Mouse (Mus musculus) bone marrow macrophage, adult 2 months (primary cell): ENCODE results near the gene Sacs. TPM values are rescaled to one million over a fixed set of nuclear protein-coding genes. Genes with fewer than 3 reads are reported as not detected.
A peak's percentile ranks its signal among the peaks of the same experiment; 100 is the strongest.
"Not testable (repeated sequence)": the region's sequence is repeated elsewhere in the genome, so short reads cannot be mapped to it uniquely, and the experiment has no call there.

ENCODE experiments used
- H3K27ac ChIP-seq: 2 replicates; pipeline ENCODE4 v1.5.1; 2012; ENCODE audit warnings: low read depth, low read length; ENCODE audit not compliant: insufficient read depth
- H3K4me1 ChIP-seq: 2 replicates; pipeline ENCODE4 v1.6.1; 2012; ENCODE audit warnings: low read length; ENCODE audit not compliant: control insufficient read depth, insufficient read depth
- H3K4me3 ChIP-seq: 2 replicates; pipeline ENCODE4 v1.5.1; 2012; ENCODE audit warnings: mild to moderate bottlenecking, low read length, moderate library complexity; ENCODE audit not compliant: insufficient read depth
- CTCF ChIP-seq: IDR thresholded peaks from 2 replicates; pipeline ENCODE4 v1.5.1; 2012; ENCODE audit warnings: low read depth, mild to moderate bottlenecking, low read length, moderate library complexity
- POLR2A ChIP-seq: IDR thresholded peaks from 2 replicates; pipeline ENCODE4 v1.6.1; 2012; ENCODE audit warnings: mild to moderate bottlenecking, low read depth, low read length, borderline replicate concordance
- polyA plus RNA-seq: library from polyadenylated mRNA; stranded (reverse); fragments of >200 nt; gene quantifications from 2 replicates; pipeline ENCODE4 v1.2.4, GENCODE M21; 2012; ENCODE audit not compliant: missing spikeins, insufficient read depth, insufficient read length

The Sacs gene
- polyA plus RNA-seq, result 3.6 and 4.1 TPM in 2 replicates

- Histone ChIP-seq H3K27ac (no peak within 1 kb of the TSS), H3K4me1 (no peaks in the 10 kb centered on the region), H3K4me3 (no peak within 1 kb of the TSS)
- TF ChIP-seq CTCF (no peak), POLR2A (no peak)
Observed at GRCm38 (mm10) chr14:61137994-61138726, at the start of gene Sacs. Gene Sacs (plus strand): TSS chr14:61138457.

GRCm38 (mm10) chr14:61090955-61091354, 47.3 kb upstream of the Sacs start:
- no peak overlapping the region for H3K4me3 ChIP-seq
- no peak for TF ChIP-seq POLR2A
- no peak for TF ChIP-seq CTCF
- H3K4me1 ChIP-seq, result no peaks in the 10 kb centered on the region
- no peak overlapping the region for H3K27ac ChIP-seq

- TF ChIP-seq CTCF (no peak), POLR2A (no peak)
- Histone ChIP-seq H3K27ac (no peak overlapping the region), H3K4me3 (no peak overlapping the region), H3K4me1 (no peaks in the 10 kb centered on the region)
Observed at GRCm38 (mm10) chr14:61092073-61092472, 46.2 kb upstream of the Sacs start.

- TF ChIP-seq CTCF (no peak), POLR2A (no peak)
- H3K27ac ChIP-seq, result no peak overlapping the region
- H3K4me1 ChIP-seq, result no peaks in the 10 kb centered on the region
- H3K4me3 ChIP-seq, result no peak overlapping the region
Observed at GRCm38 (mm10) chr14:61097974-61098625, 40.2 kb upstream of the Sacs start.

- no peak overlapping the region for H3K27ac ChIP-seq
- TF ChIP-seq POLR2A (no peak), CTCF (no peak)
- no peaks in the 10 kb centered on the region for H3K4me1 ChIP-seq
- H3K4me3 ChIP-seq, result no peak overlapping the region
Observed at GRCm38 (mm10) chr14:61100736-61101135, 37.5 kb upstream of the Sacs start.

GRCm38 (mm10) chr14:61106404-61106803, 31.9 kb upstream of the Sacs start:
- H3K27ac ChIP-seq, result no peak overlapping the region
- H3K4me1 ChIP-seq, result no peaks in the 10 kb centered on the region
- TF ChIP-seq POLR2A (no peak), CTCF (no peak)
- H3K4me3 ChIP-seq, result no peak overlapping the region

DNA sequence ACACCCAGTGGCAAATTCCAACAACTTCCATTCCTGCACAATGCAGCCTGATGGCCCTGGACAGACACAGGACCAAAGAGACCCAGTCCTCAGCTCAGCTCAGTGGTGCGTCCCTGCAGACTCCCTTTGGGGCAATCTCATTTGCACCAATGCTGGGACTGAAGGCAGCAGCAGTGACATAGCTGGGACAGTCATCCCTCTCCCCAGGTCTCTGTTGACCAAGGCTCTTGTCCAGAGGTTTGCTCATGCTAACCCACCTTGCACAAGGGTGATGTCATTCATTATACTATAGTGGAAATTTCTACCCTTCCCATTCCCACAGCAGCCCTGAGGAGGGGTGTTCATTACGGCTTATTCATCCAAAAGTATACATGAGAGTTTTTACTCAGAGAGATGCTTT, 29.6 kb upstream of the Sacs start:
- no peak overlapping the region for H3K4me3 ChIP-seq
- no peak overlapping the region for H3K27ac ChIP-seq
- H3K4me1 ChIP-seq, result no peaks in the 10 kb centered on the region
- TF ChIP-seq POLR2A, result no peak
- TF ChIP-seq CTCF, result no peak

- TF ChIP-seq CTCF, result peak; percentile 78
- TF ChIP-seq POLR2A, result no peak
- Histone ChIP-seq H3K4me1 (no peaks in the 10 kb centered on the region), H3K4me3 (no peak overlapping the region), H3K27ac (no peak overlapping the region)
Observed at GRCm38 (mm10) chr14:61112404-61112803, 25.9 kb upstream of the Sacs start.

DNA sequence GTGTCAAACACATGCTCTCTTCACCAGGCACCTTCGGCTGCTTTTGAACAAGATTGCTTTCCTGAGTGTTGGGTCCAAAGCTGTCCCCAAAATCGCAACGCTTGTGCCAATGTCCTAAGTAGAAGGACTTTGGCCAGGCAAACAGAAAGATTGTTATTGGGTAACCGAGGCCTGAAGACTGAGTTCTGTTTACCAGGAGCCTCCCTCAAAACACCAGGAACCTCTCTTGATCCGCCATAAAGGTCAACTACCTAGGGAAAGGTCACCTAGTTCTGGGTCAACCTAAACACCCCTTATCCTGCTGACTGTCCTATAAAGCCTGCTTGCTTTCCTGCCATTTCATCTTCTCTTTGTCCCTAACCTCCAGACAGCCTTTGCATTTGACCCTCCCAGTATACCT, 13.5 kb upstream of the Sacs start:
- TF ChIP-seq POLR2A (no peak), CTCF (no peak)
- Histone ChIP-seq H3K27ac (no peak overlapping the region), H3K4me1 (no peaks in the 10 kb centered on the region), H3K4me3 (no peak overlapping the region)

DNA sequence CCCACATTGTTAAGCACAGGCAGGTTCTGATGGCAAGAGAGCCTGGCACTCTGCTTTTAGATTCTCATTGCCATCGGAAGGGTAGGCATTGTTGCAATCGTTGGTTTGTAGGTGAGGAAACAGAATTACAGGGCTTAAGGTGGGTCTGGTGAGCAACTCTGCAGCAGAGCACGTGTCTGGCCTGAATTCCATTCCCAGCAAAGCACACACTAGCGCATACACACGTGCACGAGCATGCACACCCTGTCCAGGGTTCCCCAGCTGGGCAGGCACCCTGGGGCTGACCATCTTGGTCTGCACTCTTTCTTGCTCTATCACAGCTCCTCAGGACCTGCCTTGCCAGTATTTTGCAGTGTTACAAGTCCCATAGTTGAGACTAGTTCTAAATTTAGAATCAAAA, 13.1 kb upstream of the Sacs start:
- H3K27ac ChIP-seq, result no peak overlapping the region
- H3K4me3 ChIP-seq, result no peak overlapping the region
- no peaks in the 10 kb centered on the region for H3K4me1 ChIP-seq
- TF ChIP-seq POLR2A (no peak), CTCF (no peak)

DNA sequence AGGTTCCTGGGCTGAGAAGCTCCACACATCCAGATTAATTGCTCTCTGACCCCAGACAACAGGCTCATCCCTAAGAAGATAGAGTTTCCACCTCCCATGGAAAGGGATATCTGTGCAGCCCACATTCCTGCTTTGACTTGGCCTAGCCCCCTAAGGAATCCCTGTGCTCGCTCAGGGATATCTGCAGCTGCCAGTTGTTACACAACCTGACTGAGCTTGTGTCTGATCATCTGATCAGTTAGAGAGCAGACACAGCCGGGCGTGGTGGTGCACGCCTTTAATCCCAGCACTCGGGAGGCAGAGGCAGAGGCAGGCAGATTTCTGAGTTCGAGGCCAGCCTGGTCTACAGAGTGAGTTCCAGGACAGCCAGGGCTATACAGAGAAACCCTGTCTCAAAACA, 10.9 kb upstream of the Sacs start:
- H3K4me1 ChIP-seq, H3K4me3 ChIP-seq, H3K27ac ChIP-seq: not testable (repeated sequence)
